Mouse (Mus musculus) limb, embryonic 11.5 days (tissue): Measurements from ENCODE around the gene Upk1b. TPM values are rescaled to one million over a fixed set of nuclear protein-coding genes. Genes with fewer than 3 reads are reported as not detected.
A peak's percentile ranks its signal among the peaks of the same experiment; 100 is the strongest.
"Not testable (repeated sequence)": the region's sequence is repeated elsewhere in the genome, so short reads cannot be mapped to it uniquely, and the experiment has no call there.

Experiments used
- ATAC-seq: fragments of 200-750 bp; cut with Nextera tagmentation; 2 replicates; pipeline ENCODE4 v1.8.0; 2017; ENCODE audit warnings: low read depth; ENCODE audit not compliant: insufficient number of reproducible peaks, low FRiP score, low TSS enrichment
- DNase-seq: peaks from one replicate; pipeline ENCODE4 v3.0.0-alpha.2; 2015; ENCODE audit warnings: low spot score
- H3K27ac ChIP-seq: fragments of 300-500 bp; sonication (generic); replicated peaks from 2 replicates; pipeline ENCODE4 v1.5.1; 2014; ENCODE audit warnings: low read depth, mild to moderate bottlenecking, low read length
- H3K27me3 ChIP-seq: fragments of 300-500 bp; sonication (generic); 2 replicates; pipeline ENCODE4 v1.6.1; 2014; ENCODE audit warnings: mild to moderate bottlenecking, low read length, mixed read lengths; ENCODE audit not compliant: control insufficient read depth, insufficient read depth
- H3K36me3 ChIP-seq: fragments of 300-500 bp; sonication (generic); 2 replicates; pipeline ENCODE4 v1.6.1; 2014; ENCODE audit warnings: mild to moderate bottlenecking, low read length, moderate library complexity, mixed read lengths; ENCODE audit not compliant: control insufficient read depth, insufficient read depth
- H3K4me1 ChIP-seq: fragments of 300-500 bp; sonication (generic); 2 replicates; pipeline ENCODE4 v1.6.1; 2014; ENCODE audit warnings: low read length, mixed read lengths; ENCODE audit not compliant: control insufficient read depth, insufficient read depth
- H3K4me2 ChIP-seq: fragments of 300-500 bp; sonication (generic); 2 replicates; pipeline ENCODE4 v1.6.1; 2014; ENCODE audit warnings: low read depth, mild to moderate bottlenecking, moderate library complexity; ENCODE audit not compliant: severe bottlenecking
- H3K4me3 ChIP-seq: fragments of 300-500 bp; sonication (generic); 2 replicates; pipeline ENCODE4 v1.5.1; 2014; ENCODE audit warnings: low read depth, low read length
- H3K9ac ChIP-seq: fragments of 300-500 bp; sonication (generic); 2 replicates; pipeline ENCODE4 v1.6.1; 2014; ENCODE audit warnings: mild to moderate bottlenecking, low read length
- H3K9me3 ChIP-seq: fragments of 300-500 bp; sonication (generic); 2 replicates; pipeline ENCODE4 v1.6.1; 2016; ENCODE audit warnings: low read length; ENCODE audit not compliant: control insufficient read depth
- WGBS: fragments of 180-500 bp; shearing (Covaris S2); extraction: QIAGEN DNeasy Blood & Tissue Kit; methylation state at CpG from one replicate; pipeline ENCODE4 v1.1.7; 2014; 5-methylcytosine and 5-hydroxymethylcytosine counted together
- polyA plus RNA-seq: library from polyadenylated mRNA; unstranded; fragments of >200 nt; fragmentation: Nextera tagmentation; extraction: Ambion mirVana; gene quantifications from 2 replicates; pipeline ENCODE4 v1.2.1, GENCODE M21; 2014

Upk1b gene
- polyA plus RNA-seq, result 3.9 and 4.1 TPM in 2 replicates

DNA sequence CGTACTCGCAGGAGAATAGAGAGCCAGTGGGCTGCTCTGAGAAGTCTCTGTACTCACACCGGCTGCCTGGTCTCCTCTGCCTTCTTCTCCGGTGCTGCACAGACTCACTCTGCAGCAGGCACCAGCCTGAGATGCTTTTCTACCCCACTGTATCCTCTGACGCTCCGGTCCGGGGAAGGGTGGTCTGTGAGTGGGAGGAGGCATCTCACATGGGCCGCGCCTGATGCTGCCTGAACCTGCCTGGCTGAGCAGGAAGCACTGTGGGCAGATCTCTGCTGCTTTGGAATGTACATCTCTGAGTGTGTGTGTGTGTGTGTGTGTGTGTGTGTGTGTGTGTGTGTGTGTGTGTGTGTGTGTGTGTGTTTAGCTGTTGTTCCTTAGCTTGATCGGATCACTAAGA is at the start of gene Upk1b:
Gene Upk1b, minus strand, starts transcription at position 238 of the 400 bp plus-strand sequence.
- WGBS, result 45% methylated on average over 10 of the region's 10 CpGs
- Histone ChIP-seq H3K9me3 (no peaks in the 10 kb centered on the region), H3K27me3 (no peaks in the 10 kb centered on the region), H3K4me2 (no peak within 1 kb of the TSS), H3K4me3 (no peak within 1 kb of the TSS), H3K27ac (no peak within 1 kb of the TSS), H3K4me1 (0 out of 2 replicates have a peak, but pooled peaks cover 2% of the 10 kb centered on the region), H3K9ac (no peak within 1 kb of the TSS), H3K36me3 (no peaks in the 10 kb centered on the region)
- DNase-seq, result peak; percentile 38
- ATAC-seq, result no peak

DNA sequence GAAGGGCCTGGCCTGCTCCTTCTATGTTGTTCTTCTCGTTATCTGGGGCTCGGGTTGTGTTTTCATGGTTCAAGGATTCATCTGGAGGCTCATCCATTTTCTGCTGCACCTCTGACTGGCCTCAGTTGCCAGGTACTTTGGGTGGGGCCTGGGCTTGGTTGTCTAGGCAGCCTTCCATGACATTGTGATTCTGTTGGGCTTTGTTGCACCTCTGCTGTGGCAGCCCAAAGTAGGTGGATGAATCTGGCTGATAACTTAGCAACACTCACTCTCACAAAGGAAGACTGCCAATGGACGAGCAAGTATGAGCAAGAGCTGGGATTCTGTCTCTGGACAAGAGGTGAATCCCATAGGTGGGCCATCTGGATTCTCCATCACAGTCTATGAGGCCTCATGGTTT is 28.5 kb upstream of the Upk1b start, which contains the start of gene 4930435E12Rik:
Gene 4930435E12Rik, minus strand, starts transcription at position 101 of the 400 bp plus-strand sequence.
- Histone ChIP-seq H3K9ac (no peak within 1 kb of the TSS), H3K27ac (no peak within 1 kb of the TSS), H3K4me2 (no peak within 1 kb of the TSS), H3K4me3 (no peak within 1 kb of the TSS), H3K27me3 (no peaks in the 10 kb centered on the region), H3K9me3 (no peaks in the 10 kb centered on the region), H3K4me1 (no peaks in the 10 kb centered on the region), H3K36me3 (no peaks in the 10 kb centered on the region)
- 86% methylated on average over 3 of the region's 3 CpGs for WGBS
- ATAC-seq (no peak), DNase-seq (no peak)

DNA sequence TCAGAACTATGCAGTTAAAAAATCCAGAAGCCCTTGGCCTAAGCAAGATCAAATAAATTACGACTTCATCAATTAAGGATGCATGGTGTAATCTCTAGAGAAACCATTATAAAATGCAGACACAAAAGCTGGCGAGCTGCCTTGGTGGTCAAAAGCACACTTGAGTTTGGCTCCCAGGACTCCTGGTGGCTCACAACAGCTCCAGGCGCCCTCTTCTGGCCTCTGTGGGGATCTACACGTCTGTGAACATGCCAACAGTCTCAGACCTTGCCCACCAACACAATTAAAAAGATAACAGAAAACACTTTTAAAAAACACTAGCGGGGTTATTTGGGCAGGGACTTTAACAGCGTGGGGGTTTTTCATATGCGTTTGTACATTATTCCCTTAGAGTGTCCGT is 12.4 kb upstream of the Upk1b start:
- Histone ChIP-seq H3K36me3 (no peaks in the 10 kb centered on the region), H3K4me2 (no peak overlapping the region), H3K4me1 (no peaks in the 10 kb centered on the region), H3K9ac (no peak overlapping the region), H3K4me3 (no peak overlapping the region), H3K27ac (no peak overlapping the region), H3K27me3 (no peaks in the 10 kb centered on the region), H3K9me3 (no peaks in the 10 kb centered on the region)
- DNase-seq (peak; percentile 76), ATAC-seq (no peak)
- WGBS, result 32% methylated on average over 8 of the region's 8 CpGs

DNA sequence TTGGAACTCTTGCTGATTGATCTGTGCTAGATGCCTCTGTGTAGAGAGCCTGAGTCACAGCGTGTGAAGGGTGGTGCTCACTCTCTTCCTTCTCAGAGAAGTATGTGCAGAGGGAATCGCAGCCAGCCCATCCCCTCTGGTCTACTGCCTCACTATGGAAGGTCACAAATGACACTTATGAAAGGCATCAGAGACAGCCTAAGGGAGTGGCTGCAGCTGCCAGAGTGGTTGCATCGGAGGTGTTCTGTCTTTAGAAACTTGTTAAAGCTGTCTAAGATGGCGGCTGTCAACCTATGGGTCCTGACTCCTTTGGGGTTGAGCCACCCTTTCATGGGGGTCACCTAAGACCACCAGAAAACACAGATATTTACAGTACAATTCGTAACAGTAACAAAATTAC is 10.1 kb upstream of the Upk1b start:
- H3K4me3 ChIP-seq, result no peak overlapping the region
- H3K9me3 ChIP-seq, result no peaks in the 10 kb centered on the region
- ATAC-seq (no peak), DNase-seq (no peak)
- no peak overlapping the region for H3K4me2 ChIP-seq
- H3K27ac ChIP-seq, result no peak overlapping the region
- H3K4me1 ChIP-seq, result no peaks in the 10 kb centered on the region
- WGBS, result 79% methylated on average over 5 of the region's 5 CpGs
- no peaks in the 10 kb centered on the region for H3K27me3 ChIP-seq
- H3K36me3 ChIP-seq, result no peaks in the 10 kb centered on the region
- no peak overlapping the region for H3K9ac ChIP-seq

DNA sequence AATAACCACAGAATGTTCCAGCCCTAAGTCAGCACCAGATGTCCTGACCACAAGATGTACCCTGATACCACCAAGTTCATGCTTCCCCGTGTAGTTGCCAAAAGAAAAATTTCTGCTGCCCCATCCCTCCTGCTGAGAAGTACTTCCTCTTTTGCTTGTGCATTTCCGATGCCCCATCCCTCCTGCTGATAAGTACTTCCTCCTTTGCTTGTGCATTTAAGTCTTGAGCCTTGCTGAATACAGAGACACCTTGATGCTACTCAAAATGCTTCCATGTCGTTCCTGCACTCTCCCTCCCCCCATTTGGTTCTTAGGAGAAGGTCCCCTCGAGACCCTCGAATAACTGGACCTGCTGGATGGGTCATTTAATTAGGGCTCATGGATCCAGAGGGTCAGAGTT is 7.7 kb upstream of the Upk1b start:
- not testable (repeated sequence) for H3K27ac ChIP-seq, H3K9me3 ChIP-seq, H3K4me1 ChIP-seq, H3K4me3 ChIP-seq, H3K27me3 ChIP-seq, DNase-seq, H3K9ac ChIP-seq, ATAC-seq, H3K4me2 ChIP-seq, H3K36me3 ChIP-seq
- 82% methylated on average over 5 of the region's 5 CpGs for WGBS

DNA sequence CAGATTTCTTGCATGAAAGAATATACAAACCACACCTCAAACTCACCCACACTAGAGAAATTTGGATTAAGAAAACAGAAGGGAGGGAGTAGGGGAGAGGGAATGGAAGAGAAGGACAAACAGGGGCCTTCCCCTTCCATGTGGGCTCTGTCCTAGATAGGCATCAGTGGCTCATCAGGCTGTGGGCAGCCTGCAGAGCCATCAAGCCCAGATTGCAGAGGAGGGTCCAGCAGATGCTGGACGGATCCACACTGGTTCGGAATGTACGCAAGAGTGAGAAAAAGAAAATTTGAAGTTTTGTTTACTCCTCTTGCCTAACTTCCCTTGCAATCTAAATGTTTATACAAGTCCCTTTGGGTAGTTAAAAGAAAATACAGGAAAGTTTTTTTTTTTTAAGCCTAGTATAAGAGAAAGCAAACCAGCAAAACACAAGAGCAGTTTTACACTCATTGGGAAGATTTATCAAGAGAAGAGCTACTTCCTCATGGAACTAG is 1.1 kb downstream of the Upk1b start:
- H3K4me1 ChIP-seq, result 0 out of 2 replicates have a peak, but pooled peaks cover 2% of the 10 kb centered on the region

DNA sequence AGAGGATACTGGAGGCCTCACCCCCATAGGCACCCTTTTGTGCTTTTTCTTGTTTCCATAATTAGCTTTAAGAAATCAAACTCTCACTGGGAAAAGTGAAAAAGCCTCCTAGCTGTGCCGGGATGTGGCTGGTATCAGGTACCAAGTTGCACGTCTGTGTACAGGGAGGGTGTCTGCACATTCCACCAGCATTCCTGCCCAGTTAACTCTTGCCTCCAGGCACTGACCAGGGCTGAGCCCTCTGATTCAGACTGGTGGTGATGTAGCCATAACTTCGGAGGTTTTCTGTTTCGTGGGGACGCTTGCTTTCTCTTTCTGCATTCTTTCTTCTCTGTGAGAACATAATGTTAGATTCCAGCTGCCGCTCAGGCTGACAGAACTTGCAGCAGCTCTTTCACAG is 7.0 kb downstream of the Upk1b start:
- Histone ChIP-seq H3K27ac (no peak overlapping the region), H3K4me3 (no peak overlapping the region), H3K27me3 (no peaks in the 10 kb centered on the region), H3K4me2 (no peak overlapping the region), H3K9me3 (no peaks in the 10 kb centered on the region), H3K36me3 (no peaks in the 10 kb centered on the region), H3K4me1 (no peaks in the 10 kb centered on the region), H3K9ac (no peak overlapping the region)
- 68% methylated on average over 6 of the region's 6 CpGs for WGBS
- ATAC-seq, result no peak
- DNase-seq, result no peak

More for the DNA sequence above, 1.1 kb downstream of the Upk1b start:
- Histone ChIP-seq H3K9ac (no peak overlapping the region), H3K36me3 (no peaks in the 10 kb centered on the region), H3K4me2 (no peak overlapping the region), H3K27ac (no peak overlapping the region), H3K4me3 (no peak overlapping the region), H3K9me3 (no peaks in the 10 kb centered on the region), H3K27me3 (no peaks in the 10 kb centered on the region)
- WGBS, result 76% methylated on average over 3 of the region's 3 CpGs
- ATAC-seq (no peak), DNase-seq (no peak)

DNA sequence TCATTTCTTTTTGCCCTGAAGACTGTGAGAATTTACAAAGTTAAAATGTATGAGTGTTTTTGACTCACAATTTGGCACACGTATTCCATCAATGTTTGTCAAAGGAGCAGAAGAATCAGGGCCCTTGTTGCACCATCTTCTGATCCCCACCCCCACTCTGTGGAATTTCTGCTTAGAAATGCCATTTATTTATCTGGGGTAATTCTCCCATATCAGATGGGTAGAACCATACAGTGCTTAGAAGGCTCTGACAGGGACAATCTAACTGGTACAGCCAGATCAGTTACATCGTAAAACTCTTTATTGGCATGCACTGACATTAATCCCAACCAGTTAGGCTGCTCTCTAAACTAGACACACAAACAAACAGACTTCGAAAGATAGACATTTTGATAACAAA is 10.2 kb downstream of the Upk1b start:
- ATAC-seq, result no peak
- 91% methylated on average over 3 of the region's 3 CpGs for WGBS
- no peak overlapping the region for H3K4me3 ChIP-seq

DNA sequence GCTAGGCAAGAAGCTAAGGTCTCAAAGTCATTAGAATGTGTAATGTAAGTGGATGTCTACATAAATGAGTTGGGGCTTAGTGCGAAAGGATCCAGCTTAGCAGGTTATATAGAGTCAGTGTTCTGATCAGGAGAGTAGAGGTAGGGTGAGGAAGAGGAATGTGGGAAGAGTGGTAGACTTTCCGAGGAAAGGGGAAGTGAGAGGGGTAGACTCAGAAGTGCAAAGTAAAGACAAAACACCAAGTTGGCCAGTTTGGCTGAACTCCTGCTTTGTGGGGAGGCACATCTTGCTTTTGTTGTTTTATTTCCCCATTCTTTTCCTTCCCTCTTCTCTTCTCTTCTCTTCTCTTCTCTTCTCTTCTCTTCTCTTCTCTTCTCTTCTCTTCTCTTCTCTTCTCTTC is 11.1 kb downstream of the Upk1b start:
- Histone ChIP-seq H3K4me2 (no peak overlapping the region), H3K4me1 (no peaks in the 10 kb centered on the region), H3K27me3 (no peaks in the 10 kb centered on the region), H3K36me3 (no peaks in the 10 kb centered on the region), H3K4me3 (no peak overlapping the region), H3K9ac (no peak overlapping the region), H3K9me3 (no peaks in the 10 kb centered on the region), H3K27ac (no peak overlapping the region)
- no peak for ATAC-seq
- 88% methylated on average over 2 of the region's 2 CpGs for WGBS
- DNase-seq, result no peak

More for the DNA sequence above, 10.2 kb downstream of the Upk1b start:
- no peaks in the 10 kb centered on the region for H3K9me3 ChIP-seq
- H3K27me3 ChIP-seq, result no peaks in the 10 kb centered on the region
- H3K4me2 ChIP-seq, result no peak overlapping the region
- H3K36me3 ChIP-seq, result no peaks in the 10 kb centered on the region
- no peak for DNase-seq
- no peaks in the 10 kb centered on the region for H3K4me1 ChIP-seq
- no peak overlapping the region for H3K9ac ChIP-seq
- no peak overlapping the region for H3K27ac ChIP-seq
